Mouse (Mus musculus): ENCODE measurements around the gene Cyp4x1. TPM values are rescaled to one million over a fixed set of nuclear protein-coding genes. Genes with fewer than 3 reads are reported as not detected.
A peak's percentile ranks its signal among the peaks of the same experiment; 100 is the strongest.

The Cyp4x1 gene
- polyA plus RNA-seq, 1 experiment: not detected

- H3K27ac ChIP-seq (replicated peaks; ENCODE audit: low read depth, low read length): peak within 1 kb of the TSS; percentile 98
Measured at GRCm38 (mm10) chr4:115056371-115056920, 77.6 kb downstream of the Cyp4x1 start, which contains the start of gene Tal1. TSS of gene Tal1 (plus strand) at chr4:115056426.

More at GRCm38 (mm10) chr4:115056371-115056920, 77.6 kb downstream of the Cyp4x1 start, which contains the start of gene Tal1:
- H3K4me3 ChIP-seq (ENCODE audit: insufficient read depth, low read depth, low read length): peak within 1 kb of the TSS; percentile 73
- 0 out of 2 replicates have a peak, but pooled peaks cover 2% of the 10 kb centered on the region for H3K4me1 ChIP-seq (ENCODE audit: control insufficient read depth, insufficient read depth, insufficient read length, low read length)

Other genes starting within 250 kb of the Cyp4x1 start
- not detected in 2 replicates for gene Foxd2, start 225.4 kb downstream of the Cyp4x1 start, polyA plus RNA-seq (2012; ENCODE audit: insufficient read depth, insufficient read length, missing spikeins)
- not detected in 2 replicates for gene Foxe3, start 208.3 kb downstream of the Cyp4x1 start, polyA plus RNA-seq (2012; ENCODE audit: insufficient read depth, insufficient read length, missing spikeins)
- gene Cmpk1, start 147.0 kb downstream of the Cyp4x1 start, polyA plus RNA-seq (2012; ENCODE audit: insufficient read depth, insufficient read length, missing spikeins): 137 and 158 TPM in 2 replicates
- gene Stil, start 134.1 kb downstream of the Cyp4x1 start, polyA plus RNA-seq (2012; ENCODE audit: insufficient read depth, insufficient read length, missing spikeins): 0.52 TPM in 1 of 2 replicates, not detected in the other
- gene Tal1, start 77.9 kb downstream of the Cyp4x1 start, polyA plus RNA-seq (2012; ENCODE audit: insufficient read depth, insufficient read length, missing spikeins): 0.71 and 1.1 TPM in 2 replicates
- gene Pdzk1ip1, start 45.6 kb downstream of the Cyp4x1 start, polyA plus RNA-seq (2012; ENCODE audit: insufficient read depth, insufficient read length, missing spikeins): 1.3 TPM in 1 of 2 replicates, not detected in the other
- not detected in 2 replicates for gene Cyp4a29, start 107.8 kb upstream of the Cyp4x1 start, polyA plus RNA-seq (2012; ENCODE audit: insufficient read depth, insufficient read length, missing spikeins)
- not detected in 2 replicates for gene Cyp4a12a, start 164.8 kb upstream of the Cyp4x1 start, polyA plus RNA-seq (2012; ENCODE audit: insufficient read depth, insufficient read length, missing spikeins)